Comparison of ENCODE assay signal across 19 mouse cellular contexts in genomic region chr7:44772591-44773204, GRCm38 (mm10). TPM values are rescaled to one million over a fixed set of nuclear protein-coding genes. Genes with fewer than 3 reads are reported as not detected.
DNase-seq lines count a peak whose midpoint lies in the region; ATAC-seq and TF ChIP-seq lines count a peak whose summit lies in the region.
"Had no signal": no experiment of that assay in that cellular context is flagged by ENCODE, and none has a peak within 500 bp of the region (broad histone marks: within the 10 kb centered on the region; RNA-seq: fewer than 3 reads in every experiment).

No protein-coding gene starts in this region.

- no peak overlapping the region; the same call in 1 of the 2 replicates for H3K4me2 ChIP-seq in liver, postnatal 0 days (ENCODE audit: low read depth, low read length)
- H3K4me2 ChIP-seq: embryonic facial prominence, embryonic 12.5 days; midbrain, embryonic 15.5 days had no signal

- H3K27me3 ChIP-seq in liver, postnatal 0 days (ENCODE audit: insufficient read depth, low read length) = no peaks in the 10 kb centered on the region
- H3K27me3 ChIP-seq in kidney, adult 2 months (replicated peaks; ENCODE audit: control insufficient read depth, insufficient read depth, low read length) = no peaks in the 10 kb centered on the region
- H3K27me3 ChIP-seq: embryonic facial prominence, embryonic 12.5 days; midbrain, embryonic 15.5 days had no signal

- H3K9ac ChIP-seq in liver, postnatal 0 days (replicated peaks) = no peak overlapping the region
- H3K9ac ChIP-seq: embryonic facial prominence, embryonic 12.5 days; forebrain, postnatal 0 days; midbrain, embryonic 15.5 days had no signal

- TF ChIP-seq POLR2A in kidney, adult 2 months (IDR thresholded peaks at IDR 0.05; ENCODE audit: low read depth, low read length) = no peak

- no peaks in the 10 kb centered on the region for H3K4me1 ChIP-seq in liver, postnatal 0 days (ENCODE audit: insufficient read depth)
- no peaks in the 10 kb centered on the region for H3K4me1 ChIP-seq in kidney, adult 2 months (ENCODE audit: control insufficient read depth, insufficient read depth, low read length)
- H3K4me1 ChIP-seq: embryonic facial prominence, embryonic 12.5 days; midbrain, embryonic 15.5 days had no signal

- TF ChIP-seq CTCF in liver, postnatal 0 days (IDR thresholded peaks at IDR 0.05; ENCODE audit: low read depth) = no peak
- TF ChIP-seq CTCF in kidney, adult 2 months (conservative IDR thresholded peaks at IDR 0.05; ENCODE audit: insufficient read depth, insufficient read length, low read depth, low read length) = no peak

- H3K9me3 ChIP-seq in liver, postnatal 0 days (ENCODE audit: low read length) = no peaks in the 10 kb centered on the region
- H3K9me3 ChIP-seq: embryonic facial prominence, embryonic 12.5 days; midbrain, embryonic 15.5 days had no signal

- peak overlapping the region; percentile 24; the same call in 1 of the 2 replicates for H3K27ac ChIP-seq in liver, postnatal 0 days (ENCODE audit: low read depth)
- no peak overlapping the region for H3K27ac ChIP-seq in kidney, adult 2 months (ENCODE audit: insufficient read depth, low read depth, low read length)
- H3K27ac ChIP-seq: embryonic facial prominence, embryonic 12.5 days; layer of hippocampus, adult 2 months; midbrain, embryonic 15.5 days had no signal

- DNase-seq in frontal cortex, postnatal 10 days (ENCODE audit: low spot score in 2 of 2) = no peak
- DNase-seq in liver, postnatal 0 days = no peak
- DNase-seq in kidney, adult 2 months = no peak
- DNase-seq in cerebellum, postnatal 4 days (ENCODE audit: low spot score in 2 of 2) = no peak
- no peak for DNase-seq in MN1 (ENCODE audit: low spot score)
- DNase-seq: adrenal gland, postnatal 10 days; cerebellum, adult 18-20 months; forebrain, postnatal 0 days; heart, postnatal 4 days; kidney, adult 18-20 months; left cerebral cortex, postnatal 4 days; right cerebral cortex, postnatal 25 days had no signal

- ATAC-seq in frontal cortex, adult (ENCODE audit: low TSS enrichment) = peak; percentile 13; the same call in 1 of the 2 replicates
- ATAC-seq in CD4-positive, CD25-positive, alpha-beta regulatory T cell, adult 4 months = peak; percentile 96
- peak; percentile 61 for ATAC-seq in erythroblast, adult 5-6 weeks (replicated peaks; ENCODE audit: low FRiP score, poor library complexity, severe bottlenecking)
- ATAC-seq in liver, postnatal 0 days = peak; percentile 63
- ATAC-seq: forebrain, postnatal 0 days; lung, postnatal 0 days; midbrain, embryonic 15.5 days had no signal

- TF ChIP-seq EP300 in liver, postnatal 0 days (IDR thresholded peaks at IDR 0.05; ENCODE audit: low read depth) = peak; percentile 88

- peaks cover 72% of the 10 kb centered on the region for H3K36me3 ChIP-seq in liver, postnatal 0 days (replicated peaks; ENCODE audit: insufficient read depth, low read length)
- peaks cover 2% of the 10 kb centered on the region for H3K36me3 ChIP-seq in kidney, adult 2 months (ENCODE audit: control insufficient read depth, insufficient read depth, low read length)

- H3K4me3 ChIP-seq in liver, postnatal 0 days (ENCODE audit: low read depth, low read length) = no peak overlapping the region
- H3K4me3 ChIP-seq in kidney, adult 2 months (ENCODE audit: insufficient read depth, low read depth, low read length) = no peak overlapping the region
- H3K4me3 ChIP-seq: embryonic facial prominence, embryonic 12.5 days; layer of hippocampus, adult 2 months; midbrain, embryonic 15.5 days had no signal

- WGBS in liver, postnatal 0 days (ENCODE audit: insufficient replicate concordance) = 69% methylated on average over 8 of the region's 8 CpGs
- WGBS in kidney, adult 2 months = 89% methylated on average over 8 of the region's 8 CpGs

RNA-seq across cellular contexts. Expression of gene Zfp473, which starts 21.8 kb away (rescaled TPM):
- polyA plus RNA-seq in CD4-positive, CD25-positive, alpha-beta regulatory T cell, adult 4 months (2017; shearing (Covaris generic)) = under 1 TPM; 0.16 to 0.63 TPM
- total RNA-seq in erythroblast, adult 5-6 weeks (2015; ENCODE audit: low replicate concordance) = 0.58 TPM in 1 of 2 replicates, not detected in the other
- 0.14 and 0.60 TPM in 2 replicates for total RNA-seq in erythroblast, adult 5-6 weeks (2017; ENCODE audit: low replicate concordance)
- 0.14 and 0.24 TPM in 2 replicates for polyA plus RNA-seq in liver, postnatal 0 days (2015; fragmentation: Nextera tagmentation; extraction: Ambion mirVana)
- polyA plus RNA-seq in kidney, adult 2 months (2012; rRNA removed) = 0.04 and 0.09 TPM in 2 replicates

RNA-seq across cellular contexts. Expression of gene Vrk3, which starts 24.5 kb away (rescaled TPM):
- polyA plus RNA-seq in CD4-positive, CD25-positive, alpha-beta regulatory T cell, adult 4 months (2017; shearing (Covaris generic)) = 10 to 100 TPM; 79.6 to 97.6 TPM
- total RNA-seq in erythroblast, adult 5-6 weeks (2015; ENCODE audit: low replicate concordance) = 21.5 and 24.0 TPM in 2 replicates
- total RNA-seq in erythroblast, adult 5-6 weeks (2017; ENCODE audit: low replicate concordance) = 11.3 and 22.7 TPM in 2 replicates
- polyA plus RNA-seq in liver, postnatal 0 days (2015; fragmentation: Nextera tagmentation; extraction: Ambion mirVana) = 19.1 and 19.3 TPM in 2 replicates
- 78.9 and 93.7 TPM in 2 replicates for polyA plus RNA-seq in kidney, adult 2 months (2012; rRNA removed)

RNA-seq across cellular contexts. Expression of gene Nup62, which starts 43.2 kb away (rescaled TPM):
- 10 to 100 TPM; 27.3 to 57.8 TPM for polyA plus RNA-seq in CD4-positive, CD25-positive, alpha-beta regulatory T cell, adult 4 months (2017; shearing (Covaris generic))
- 10.4 and 14.4 TPM in 2 replicates for total RNA-seq in erythroblast, adult 5-6 weeks (2015; ENCODE audit: low replicate concordance)
- 21.7 and 21.9 TPM in 2 replicates for total RNA-seq in erythroblast, adult 5-6 weeks (2017; ENCODE audit: low replicate concordance)
- polyA plus RNA-seq in liver, postnatal 0 days (2015; fragmentation: Nextera tagmentation; extraction: Ambion mirVana) = 19.6 and 21.4 TPM in 2 replicates
- polyA plus RNA-seq in kidney, adult 2 months (2012; rRNA removed) = 32.6 and 35.9 TPM in 2 replicates

RNA-seq across cellular contexts. Expression of gene Il4i1, which starts 43.5 kb away (rescaled TPM):
- 1 to 10 TPM; 1.9 to 3.6 TPM for polyA plus RNA-seq in CD4-positive, CD25-positive, alpha-beta regulatory T cell, adult 4 months (2017; shearing (Covaris generic))
- total RNA-seq in erythroblast, adult 5-6 weeks (2015; ENCODE audit: low replicate concordance) = 0.84 TPM in 1 of 2 replicates, not detected in the other
- 0.09 TPM in 1 of 2 replicates, not detected in the other for total RNA-seq in erythroblast, adult 5-6 weeks (2017; ENCODE audit: low replicate concordance)
- polyA plus RNA-seq in liver, postnatal 0 days (2015; fragmentation: Nextera tagmentation; extraction: Ambion mirVana) = 0.83 and 1.0 TPM in 2 replicates
- 1.5 and 9.7 TPM in 2 replicates for polyA plus RNA-seq in kidney, adult 2 months (2012; rRNA removed)

RNA-seq across cellular contexts. Expression of gene Atf5, which starts 43.8 kb away (rescaled TPM):
- polyA plus RNA-seq in CD4-positive, CD25-positive, alpha-beta regulatory T cell, adult 4 months (2017; shearing (Covaris generic)) = under 1 TPM; 0.19 to 0.35 TPM
- total RNA-seq in erythroblast, adult 5-6 weeks (2015; ENCODE audit: low replicate concordance) = 1.3 and 1.9 TPM in 2 replicates
- 2.1 and 2.5 TPM in 2 replicates for total RNA-seq in erythroblast, adult 5-6 weeks (2017; ENCODE audit: low replicate concordance)
- polyA plus RNA-seq in liver, postnatal 0 days (2015; fragmentation: Nextera tagmentation; extraction: Ambion mirVana) = 66.6 and 72.5 TPM in 2 replicates
- 42.1 and 57.2 TPM in 2 replicates for polyA plus RNA-seq in kidney, adult 2 months (2012; rRNA removed)

Comparison
In these comparisons a context has a peak if more than half of its experiments do, and no peak if none do; other contexts are left out.
1. ATAC-seq: peak in every context shown above with its lines; median percentile 96 in CD4-positive, CD25-positive, alpha-beta regulatory T cell, adult 4 months; 63 in liver, postnatal 0 days; 61 in erythroblast, adult 5-6 weeks; 13 in frontal cortex, adult.